Comparison of ENCODE assay signal across 10 mouse cellular contexts in genomic region chr7:110432301-110432700, GRCm38 (mm10).
DNase-seq lines count a peak whose midpoint lies in the region; ATAC-seq and TF ChIP-seq lines count a peak whose summit lies in the region.
"Had no signal": no experiment of that assay in that cellular context is flagged by ENCODE, and none has a peak within 500 bp of the region (broad histone marks: within the 10 kb centered on the region; RNA-seq: fewer than 3 reads in every experiment).

No protein-coding gene starts in this region.

- H3K36me3 ChIP-seq in kidney, embryonic 16.5 days (ENCODE audit: insufficient read depth, low read length) = peaks cover 5% of the 10 kb centered on the region; the same call in 1 of the 2 replicates
- H3K36me3 ChIP-seq in splenic B cell, adult 2 months (ENCODE audit: control insufficient read depth, insufficient read depth, low read length, poor library complexity, severe bottlenecking) = no peaks in the 10 kb centered on the region

- no peaks in the 10 kb centered on the region for H3K9me3 ChIP-seq in kidney, embryonic 16.5 days (ENCODE audit: low read length)
- H3K9me3 ChIP-seq: embryonic facial prominence, embryonic 15.5 days; neural tube, embryonic 13.5 days had no signal

- 21% methylated on average over 4 of the region's 4 CpGs for WGBS in kidney, embryonic 16.5 days
- WGBS in cerebellum, adult 2 months = 22% methylated on average over 4 of the region's 4 CpGs

- H3K4me1 ChIP-seq in kidney, embryonic 16.5 days (ENCODE audit: insufficient read depth, low read length) = no peaks in the 10 kb centered on the region
- H3K4me1 ChIP-seq in cerebellum, adult 2 months (ENCODE audit: control insufficient read depth, insufficient read depth, low read length) = no peaks in the 10 kb centered on the region
- H3K4me1 ChIP-seq: embryonic facial prominence, embryonic 15.5 days; neural tube, embryonic 13.5 days had no signal

- H3K4me2 ChIP-seq in kidney, embryonic 16.5 days (replicated peaks; ENCODE audit: low read depth, low read length) = no peak overlapping the region
- H3K4me2 ChIP-seq: embryonic facial prominence, embryonic 15.5 days; neural tube, embryonic 13.5 days had no signal

- peak; percentile 56 for TF ChIP-seq CTCF in cerebellum, adult 2 months (IDR thresholded peaks at IDR 0.05; ENCODE audit: borderline replicate concordance, insufficient read depth, low read depth, low read length)

- H3K4me3 ChIP-seq in kidney, embryonic 16.5 days (ENCODE audit: low read length) = no peak overlapping the region
- H3K4me3 ChIP-seq in cerebellum, adult 2 months (replicated peaks; ENCODE audit: insufficient read depth, low read depth, low read length) = no peak overlapping the region
- H3K4me3 ChIP-seq: embryonic facial prominence, embryonic 15.5 days; neural tube, embryonic 13.5 days had no signal

- no peak for ATAC-seq in kidney, embryonic 16.5 days (ENCODE audit: low FRiP score, low TSS enrichment)

- H3K27ac ChIP-seq in kidney, embryonic 16.5 days (ENCODE audit: low read length) = no peak overlapping the region
- H3K27ac ChIP-seq in cerebellum, adult 2 months (ENCODE audit: insufficient read depth, low read length) = no peak overlapping the region
- H3K27ac ChIP-seq: embryonic facial prominence, embryonic 15.5 days; neural tube, embryonic 13.5 days had no signal

- TF ChIP-seq POLR2A in cerebellum, adult 2 months (IDR thresholded peaks at IDR 0.05; ENCODE audit: borderline replicate concordance, insufficient read depth, low read length) = no peak

- H3K9ac ChIP-seq in kidney, embryonic 16.5 days (replicated peaks; ENCODE audit: low read length) = no peak overlapping the region
- H3K9ac ChIP-seq: embryonic facial prominence, embryonic 15.5 days; neural tube, embryonic 13.5 days had no signal

- no peaks in the 10 kb centered on the region for H3K27me3 ChIP-seq in kidney, embryonic 16.5 days (ENCODE audit: insufficient read depth, low read length)
- no peaks in the 10 kb centered on the region for H3K27me3 ChIP-seq in cerebellum, adult 2 months (ENCODE audit: control insufficient read depth, insufficient read depth, low read length)
- H3K27me3 ChIP-seq in splenic B cell, adult 2 months (ENCODE audit: control insufficient read depth, insufficient read depth, low read length, poor library complexity, severe bottlenecking) = no peaks in the 10 kb centered on the region
- H3K27me3 ChIP-seq: embryonic facial prominence, embryonic 15.5 days; neural tube, embryonic 13.5 days had no signal

- DNase-seq in kidney, adult 11 months = peak; percentile 27
- peak; percentile 56 for DNase-seq in MN1 (ENCODE audit: low spot score)
- DNase-seq in cerebellum, adult 2 months = peak; percentile 48 to 54
- peak; percentile 46 for DNase-seq in gastrocnemius, postnatal 10 days
- peak; percentile 65 for DNase-seq in layer of hippocampus, adult 9-10 months (ENCODE audit: low spot score)
- DNase-seq in lung, postnatal 36 days = peak; percentile 85
- peak; percentile 86 for DNase-seq in splenic B cell, adult 2 months (ENCODE audit: low read depth, low spot score)

Comparison
In these comparisons a context has a peak if more than half of its experiments do, and no peak if none do; other contexts are left out.
1. DNase-seq: peak in every context shown above with its lines; median percentile 86 in splenic B cell, adult 2 months; 85 in lung, postnatal 36 days; 65 in layer of hippocampus, adult 9-10 months; 56 in MN1; 51 in cerebellum, adult 2 months; 46 in gastrocnemius, postnatal 10 days; 27 in kidney, adult 11 months.